Mouse (Mus musculus): ENCODE data around the gene Olfr315. TPM values are rescaled to one million over a fixed set of nuclear protein-coding genes. Genes with fewer than 3 reads are reported as not detected.

Olfr315 gene
- polyA plus RNA-seq, 1 experiment from 2014 or later = not detected

Other genes starting within 250 kb of the Olfr315 start
- not detected in 2 replicates for gene Olfr330, start 238.4 kb upstream of the Olfr315 start, polyA plus RNA-seq (2015; fragmentation: Nextera tagmentation; extraction: Ambion mirVana)
- gene Olfr329-ps, start 226.8 kb upstream of the Olfr315 start, polyA plus RNA-seq (2015; fragmentation: Nextera tagmentation; extraction: Ambion mirVana) = not detected in 2 replicates
- gene Olfr328, start 217.6 kb upstream of the Olfr315 start, polyA plus RNA-seq (2015; fragmentation: Nextera tagmentation; extraction: Ambion mirVana) = not detected in 2 replicates
- not detected in 2 replicates for gene Olfr224, start 202.6 kb upstream of the Olfr315 start, polyA plus RNA-seq (2015; fragmentation: Nextera tagmentation; extraction: Ambion mirVana)
- not detected in 2 replicates for gene Olfr325, start 195.5 kb upstream of the Olfr315 start, polyA plus RNA-seq (2015; fragmentation: Nextera tagmentation; extraction: Ambion mirVana)
- gene Olfr324, start 178.1 kb upstream of the Olfr315 start, polyA plus RNA-seq (2015; fragmentation: Nextera tagmentation; extraction: Ambion mirVana) = not detected in 2 replicates
- not detected in 2 replicates for gene 2210407C18Rik, start 157.1 kb upstream of the Olfr315 start, polyA plus RNA-seq (2015; fragmentation: Nextera tagmentation; extraction: Ambion mirVana)
- gene Olfr323, start 142.7 kb upstream of the Olfr315 start, polyA plus RNA-seq (2015; fragmentation: Nextera tagmentation; extraction: Ambion mirVana) = not detected in 2 replicates
- gene Trim58, start 132.7 kb upstream of the Olfr315 start, polyA plus RNA-seq (2015; fragmentation: Nextera tagmentation; extraction: Ambion mirVana) = 0.10 TPM in 1 of 2 replicates, not detected in the other
- not detected in 2 replicates for gene Olfr322, start 114.4 kb upstream of the Olfr315 start, polyA plus RNA-seq (2015; fragmentation: Nextera tagmentation; extraction: Ambion mirVana)
- gene Olfr320, start 92.1 kb upstream of the Olfr315 start, polyA plus RNA-seq (2015; fragmentation: Nextera tagmentation; extraction: Ambion mirVana) = not detected in 2 replicates
- gene Olfr319, start 74.0 kb upstream of the Olfr315 start, polyA plus RNA-seq (2015; fragmentation: Nextera tagmentation; extraction: Ambion mirVana) = not detected in 2 replicates
- gene Olfr318, start 49.2 kb upstream of the Olfr315 start, polyA plus RNA-seq (2015; fragmentation: Nextera tagmentation; extraction: Ambion mirVana) = not detected in 2 replicates
- 0.09 TPM in 1 of 2 replicates, not detected in the other for gene Olfr317, start 34.0 kb upstream of the Olfr315 start, polyA plus RNA-seq (2015; fragmentation: Nextera tagmentation; extraction: Ambion mirVana)
- gene Olfr316, start 20.5 kb upstream of the Olfr315 start, polyA plus RNA-seq (2015; fragmentation: Nextera tagmentation; extraction: Ambion mirVana) = not detected in 2 replicates
- not detected in 2 replicates for gene Olfr314, start 9.8 kb downstream of the Olfr315 start, polyA plus RNA-seq (2015; fragmentation: Nextera tagmentation; extraction: Ambion mirVana)
- 2.9 and 5.0 TPM in 2 replicates for gene Fam183b, start 28.8 kb downstream of the Olfr315 start, polyA plus RNA-seq (2015; fragmentation: Nextera tagmentation; extraction: Ambion mirVana)
- not detected in 2 replicates for gene Olfr313, start 41.8 kb downstream of the Olfr315 start, polyA plus RNA-seq (2015; fragmentation: Nextera tagmentation; extraction: Ambion mirVana)
- not detected in 2 replicates for gene Olfr312, start 56.0 kb downstream of the Olfr315 start, polyA plus RNA-seq (2015; fragmentation: Nextera tagmentation; extraction: Ambion mirVana)
- gene Olfr311, start 66.1 kb downstream of the Olfr315 start, polyA plus RNA-seq (2015; fragmentation: Nextera tagmentation; extraction: Ambion mirVana) = not detected in 2 replicates
- gene Gm12258, start 74.0 kb downstream of the Olfr315 start, polyA plus RNA-seq (2015; fragmentation: Nextera tagmentation; extraction: Ambion mirVana) = 14.3 and 18.4 TPM in 2 replicates
- gene 2810021J22Rik, start 94.0 kb downstream of the Olfr315 start, polyA plus RNA-seq (2015; fragmentation: Nextera tagmentation; extraction: Ambion mirVana) = 10.5 and 10.9 TPM in 2 replicates
- 4.8 and 4.9 TPM in 2 replicates for gene Zfp39, start 131.0 kb downstream of the Olfr315 start, polyA plus RNA-seq (2015; fragmentation: Nextera tagmentation; extraction: Ambion mirVana)
- gene Btnl10, start 144.7 kb downstream of the Olfr315 start, polyA plus RNA-seq (2015; fragmentation: Nextera tagmentation; extraction: Ambion mirVana) = not detected in 2 replicates
- gene Rnf187, start 165.7 kb downstream of the Olfr315 start, polyA plus RNA-seq (2015; fragmentation: Nextera tagmentation; extraction: Ambion mirVana) = 368 and 373 TPM in 2 replicates
- gene Hist3h2ba, start 175.7 kb downstream of the Olfr315 start, polyA plus RNA-seq (2015; fragmentation: Nextera tagmentation; extraction: Ambion mirVana) = 315 and 321 TPM in 2 replicates
- 126 and 132 TPM in 2 replicates for gene Hist3h2a, start 181.5 kb downstream of the Olfr315 start, polyA plus RNA-seq (2015; fragmentation: Nextera tagmentation; extraction: Ambion mirVana)
- 0.96 and 1.3 TPM in 2 replicates for gene Trim17, start 181.5 kb downstream of the Olfr315 start, polyA plus RNA-seq (2015; fragmentation: Nextera tagmentation; extraction: Ambion mirVana)
- 19.4 and 22.9 TPM in 2 replicates for gene Trim11, start 204.9 kb downstream of the Olfr315 start, polyA plus RNA-seq (2015; fragmentation: Nextera tagmentation; extraction: Ambion mirVana)